20 mouse cellular contexts compared by ENCODE assay signal in the genomic region with DNA sequence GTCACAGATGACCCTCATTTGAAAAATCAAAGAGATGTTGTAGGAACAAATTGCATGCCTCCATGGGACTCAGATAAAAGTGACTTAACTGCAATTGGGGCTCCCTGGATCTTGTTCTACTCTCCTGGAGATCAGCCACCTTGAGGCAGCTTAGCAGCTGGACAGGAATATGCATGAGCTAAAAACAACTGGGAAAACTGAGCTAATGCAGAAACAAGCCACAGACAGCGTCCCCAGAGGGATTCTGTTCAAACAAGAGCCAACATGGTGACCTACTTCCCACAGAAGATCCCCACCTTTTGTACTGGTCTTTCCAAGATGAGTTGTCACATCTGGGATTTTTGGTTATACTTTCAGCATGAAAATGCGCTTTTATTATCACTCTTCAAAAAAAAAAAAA. TPM values are rescaled to one million over a fixed set of nuclear protein-coding genes. Genes with fewer than 3 reads are reported as not detected.
A peak's percentile ranks its signal among the peaks of the same experiment; 100 is the strongest.
DNase-seq lines count a peak whose midpoint lies in the region; ATAC-seq lines count a peak whose summit lies in the region.
"Had no signal": no experiment of that assay in that cellular context is flagged by ENCODE, and none has a peak within 500 bp of the region (broad histone marks: within the 10 kb centered on the region; RNA-seq: fewer than 3 reads in every experiment).

No protein-coding gene starts in this region.

- H3K4me1 ChIP-seq in embryonic facial prominence, embryonic 14.5 days (ENCODE audit: control insufficient read depth, insufficient read depth, low read length), result peaks cover 5% of the 10 kb centered on the region; the same call in 1 of the 2 replicates
- peaks cover 22% of the 10 kb centered on the region for H3K4me1 ChIP-seq in embryonic facial prominence, embryonic 10.5 days

- H3K9me3 ChIP-seq in embryonic facial prominence, embryonic 14.5 days (ENCODE audit: control insufficient read depth, low read length), result no peaks in the 10 kb centered on the region
- 0 out of 2 replicates have a peak, but pooled peaks cover 2% of the 10 kb centered on the region for H3K9me3 ChIP-seq in embryonic facial prominence, embryonic 10.5 days

- no peak for ATAC-seq in embryonic facial prominence, embryonic 14.5 days (ENCODE audit: low read depth)
- ATAC-seq: hindbrain, embryonic 16.5 days; midbrain, embryonic 16.5 days had no signal

- peak; percentile 47 for DNase-seq in embryonic facial prominence, embryonic 14.5 days (ENCODE audit: low spot score)
- DNase-seq in embryonic facial prominence, embryonic 10.5 days (ENCODE audit: low spot score), result no peak
- peak; percentile 10 for DNase-seq in urinary bladder, postnatal 14 days (ENCODE audit: low spot score)
- DNase-seq in urinary bladder, postnatal 36 days (ENCODE audit: low spot score in 2 of 2), result no peak
- DNase-seq in heart, postnatal 14 days, result peak; percentile 61 to 65
- DNase-seq in right cerebral cortex, adult 2 months (ENCODE audit: low spot score in 2 of 2), result no peak
- no peak for DNase-seq in lung, postnatal 25 days (ENCODE audit: low spot score)
- DNase-seq: cerebellum, adult 2 months; cerebellum, postnatal 36 days; kidney, adult 11 months; kidney, postnatal 10 days; lung, adult 18-20 months; lung, postnatal 14 days; right cerebral cortex, postnatal 25 days had no signal

- WGBS in embryonic facial prominence, embryonic 14.5 days, result 76% methylated on average over 2 of the region's 2 CpGs
- WGBS in embryonic facial prominence, embryonic 10.5 days, result 77% methylated on average over 2 of the region's 2 CpGs

- no peak overlapping the region for H3K9ac ChIP-seq in embryonic facial prominence, embryonic 14.5 days (ENCODE audit: low read depth, low read length)

- H3K27me3 ChIP-seq in embryonic facial prominence, embryonic 14.5 days (replicated peaks; ENCODE audit: control insufficient read depth, insufficient read depth, low read length), result peaks cover 18% of the 10 kb centered on the region
- H3K27me3 ChIP-seq in embryonic facial prominence, embryonic 10.5 days (replicated peaks; ENCODE audit: low read depth, poor library complexity, severe bottlenecking), result peaks cover 46% of the 10 kb centered on the region

- no peaks in the 10 kb centered on the region for H3K36me3 ChIP-seq in embryonic facial prominence, embryonic 14.5 days (ENCODE audit: control insufficient read depth, insufficient read depth, low read length)
- H3K36me3 ChIP-seq in embryonic facial prominence, embryonic 10.5 days (replicated peaks), result no peaks in the 10 kb centered on the region
- H3K36me3 ChIP-seq: G1E had no signal

- no peak overlapping the region for H3K4me2 ChIP-seq in embryonic facial prominence, embryonic 14.5 days (ENCODE audit: low read depth, low read length)
- H3K4me2 ChIP-seq: liver, embryonic 11.5 days had no signal

- no peak overlapping the region for H3K27ac ChIP-seq in embryonic facial prominence, embryonic 14.5 days (replicated peaks; ENCODE audit: low read depth, low read length)
- H3K27ac ChIP-seq in embryonic facial prominence, embryonic 10.5 days (replicated peaks), result no peak overlapping the region
- H3K27ac ChIP-seq: stomach, postnatal 0 days had no signal

- no peak overlapping the region for H3K4me3 ChIP-seq in embryonic facial prominence, embryonic 14.5 days (ENCODE audit: low read depth, low read length)
- no peak overlapping the region for H3K4me3 ChIP-seq in embryonic facial prominence, embryonic 10.5 days
- H3K4me3 ChIP-seq: megakaryocyte, embryonic 14.5 days had no signal

- intact Hi-C loops in heart, postnatal 14 days (cut with DNase I), result loop anchor here (10.0 kb wide), 1 partner anchor 124 kb away; no protein-coding TSS in a partner anchor

RNA-seq across cellular contexts. Expression of gene Mast4, which starts 4.3 kb away (rescaled TPM):
- polyA plus RNA-seq in embryonic facial prominence, embryonic 14.5 days (2014; fragmentation: Nextera tagmentation; extraction: Ambion mirVana), result 21.1 and 24.3 TPM in 2 replicates
- 21.3 and 23.0 TPM in 2 replicates for polyA plus RNA-seq in embryonic facial prominence, embryonic 10.5 days (2016; fragmentation: Nextera tagmentation; extraction: Ambion mirVana)
- 10 to 100 TPM; 45.9 to 49.2 TPM for total RNA-seq in heart, postnatal 14 days (2021)

Comparison
In these comparisons a context has a peak if more than half of its experiments do, and no peak if none do; other contexts are left out.
1. DNase-seq: peak in embryonic facial prominence, embryonic 14.5 days (single experiment), urinary bladder, postnatal 14 days (single experiment) and heart, postnatal 14 days (2 of 2); none in embryonic facial prominence, embryonic 10.5 days (single experiment), urinary bladder, postnatal 36 days (0 of 2), right cerebral cortex, adult 2 months (0 of 2) and lung, postnatal 25 days (single experiment).